Mouse (Mus musculus) CH12.LX (cell line): ENCODE data around the gene Fgfr2. TPM values are rescaled to one million over a fixed set of nuclear protein-coding genes. Genes with fewer than 3 reads are reported as not detected.

Source experiments
- DNase-seq: peaks from one replicate; pipeline ENCODE4 v3.0.0-alpha.2; 2013; ENCODE audit errors: extremely low read depth
- H3K27ac ChIP-seq: 2 replicates; pipeline ENCODE4 v1.5.1; 2012; ENCODE audit warnings: low read depth, mild to moderate bottlenecking, control low read depth, moderate library complexity; ENCODE audit not compliant: insufficient read depth
- H3K27me3 ChIP-seq: replicated peaks from 2 replicates; pipeline ENCODE3; 2012; ENCODE audit warnings: inconsistent platforms
- H3K36me3 ChIP-seq, 2 experiments: replicated peaks in 1 of 2; 2 replicates each; pipeline versions ENCODE3 to v1.6.1; 2012; ENCODE audit warnings: inconsistent platforms in 1 of 2, low read length in 1 of 2, mild to moderate bottlenecking in 1 of 2, mixed read lengths in 1 of 2, moderate library complexity in 1 of 2; ENCODE audit not compliant: control insufficient read depth in 1 of 2, insufficient read depth in 1 of 2
- H3K4me1 ChIP-seq, 2 experiments: 2 replicates each; pipeline ENCODE4 v1.6.1; 2012; ENCODE audit warnings: inconsistent platforms in 1 of 2, moderate library complexity in 1 of 2; ENCODE audit not compliant: insufficient read depth in 2 of 2, control insufficient read depth in 1 of 2
- H3K4me2 ChIP-seq: 2 replicates; pipeline ENCODE4 v1.6.1; 2012; ENCODE audit warnings: low read depth, mild to moderate bottlenecking, control low read depth; ENCODE audit not compliant: poor library complexity, insufficient read depth, severe bottlenecking
- H3K4me3 ChIP-seq, 3 experiments: fragments of 150-350 bp in 1 of 3; sonication (generic) in 1 of 3; replicated peaks in 1 of 3; 2 replicates each; pipeline versions ENCODE3 to v1.5.1; 2011 to 2012; ENCODE audit warnings: low read depth in 2 of 3, low read length in 2 of 3, mild to moderate bottlenecking in 2 of 3, moderate library complexity in 2 of 3, control low read depth in 1 of 3, improper control_type of control experiment in 1 of 3, inconsistent platforms in 1 of 3, mixed read lengths in 1 of 3; ENCODE audit not compliant: poor library complexity in 1 of 3
- H3K79me2 ChIP-seq: replicated peaks from 2 replicates; pipeline ENCODE4 v1.6.1; 2012; ENCODE audit warnings: mild to moderate bottlenecking, moderate library complexity; ENCODE audit not compliant: control insufficient read depth, poor library complexity, insufficient read depth, severe bottlenecking; ENCODE audit errors: extremely low read depth
- H3K9ac ChIP-seq: 2 replicates; pipeline ENCODE4 v1.6.1; 2012; ENCODE audit warnings: low read depth, mild to moderate bottlenecking, control low read depth, moderate library complexity; ENCODE audit not compliant: insufficient read depth
- H3K9me3 ChIP-seq: replicated peaks from 2 replicates; pipeline ENCODE3; 2012; ENCODE audit warnings: low read length, inconsistent platforms, mixed read lengths
- CHD2 ChIP-seq: IDR thresholded peaks from 2 replicates; pipeline ENCODE4 v1.6.1; 2011; ENCODE audit warnings: low read length, improper control_type of control experiment
- CTCF ChIP-seq, 2 experiments: IDR thresholded peaks in 1 of 2; conservative IDR thresholded peaks in 1 of 2; 2 replicates each; pipeline ENCODE4 v1.5.1; 2011 to 2012; ENCODE audit warnings: low read depth in 2 of 2, low read length in 2 of 2, improper control_type of control experiment in 1 of 2, inconsistent platforms in 1 of 2, mild to moderate bottlenecking in 1 of 2, moderate library complexity in 1 of 2
- E2F4 ChIP-seq: IDR thresholded peaks from 2 replicates; pipeline ENCODE4 v1.6.1; 2011; ENCODE audit warnings: low read depth, low read length, improper control_type of control experiment; ENCODE audit not compliant: insufficient replicate concordance
- ELF1 ChIP-seq: IDR thresholded peaks from 2 replicates; pipeline ENCODE4 v1.6.1; 2014; ENCODE audit warnings: low read depth, mild to moderate bottlenecking, inconsistent platforms, low read length, improper control_type of control experiment
- HCFC1 ChIP-seq: IDR thresholded peaks from 2 replicates; pipeline ENCODE4 v1.6.1; 2012; ENCODE audit warnings: low read depth, mild to moderate bottlenecking, inconsistent platforms, low read length, improper control_type of control experiment
- IRF4 ChIP-seq: IDR thresholded peaks from 2 replicates; pipeline ENCODE4 v1.6.1; 2014; ENCODE audit warnings: low read depth, mild to moderate bottlenecking, inconsistent platforms, low read length, improper control_type of control experiment
- JUND ChIP-seq: conservative IDR thresholded peaks from 2 replicates; pipeline ENCODE4 v1.6.1; 2011; ENCODE audit warnings: low read depth, low read length, improper control_type of control experiment
- KAT2A ChIP-seq: IDR thresholded peaks from 2 replicates; pipeline ENCODE4 v1.6.1; 2012; ENCODE audit warnings: low read length, improper control_type of control experiment, inconsistent platforms; ENCODE audit not compliant: insufficient replicate concordance
- MAFK ChIP-seq: IDR thresholded peaks from 2 replicates; pipeline ENCODE4 v1.6.1; 2011; ENCODE audit warnings: low read length, improper control_type of control experiment; ENCODE audit not compliant: insufficient replicate concordance
- MAX ChIP-seq: IDR thresholded peaks from 2 replicates; pipeline ENCODE4 v1.6.1; 2011; ENCODE audit warnings: low read length, improper control_type of control experiment
- MAZ ChIP-seq: IDR thresholded peaks from 2 replicates; pipeline ENCODE4 v1.6.1; 2012; ENCODE audit warnings: low read depth, mild to moderate bottlenecking, inconsistent platforms, low read length, improper control_type of control experiment, moderate library complexity
- MEF2A ChIP-seq: IDR thresholded peaks from 2 replicates; pipeline ENCODE4 v1.6.1; 2014; ENCODE audit warnings: low read depth, mild to moderate bottlenecking, inconsistent platforms, low read length, improper control_type of control experiment, borderline replicate concordance
- MYC ChIP-seq: IDR thresholded peaks from 2 replicates; pipeline ENCODE4 v1.6.1; 2011; ENCODE audit warnings: low read depth, mild to moderate bottlenecking, improper control_type of control experiment, low read length
- NELFE ChIP-seq: IDR thresholded peaks from 2 replicates; pipeline ENCODE4 v1.6.1; 2011; ENCODE audit warnings: low read depth, low read length, improper control_type of control experiment
- PAX5 ChIP-seq: IDR thresholded peaks from 2 replicates; pipeline ENCODE4 v1.6.1; 2012; ENCODE audit warnings: low read length, inconsistent platforms, mixed read lengths
- POLR2A ChIP-seq: IDR thresholded peaks from 2 replicates; pipeline ENCODE4 v1.6.1; 2011; ENCODE audit warnings: low read depth, mild to moderate bottlenecking, improper control_type of control experiment, low read length
- RAD21 ChIP-seq: IDR thresholded peaks from 2 replicates; pipeline ENCODE4 v1.6.1; 2011; ENCODE audit warnings: low read depth, mild to moderate bottlenecking, low read length, improper control_type of control experiment, moderate library complexity
- SMC3 ChIP-seq: IDR thresholded peaks from 2 replicates; pipeline ENCODE4 v1.6.1; 2011; ENCODE audit warnings: low read depth, low read length, improper control_type of control experiment
- TBP ChIP-seq: conservative IDR thresholded peaks from 2 replicates; pipeline ENCODE4 v1.6.1; 2011; ENCODE audit warnings: low read depth, low read length, improper control_type of control experiment
- UBTF ChIP-seq: IDR thresholded peaks from 2 replicates; pipeline ENCODE4 v1.6.1; 2012; ENCODE audit warnings: low read depth, mild to moderate bottlenecking, inconsistent platforms, low read length, improper control_type of control experiment, moderate library complexity
- USF2 ChIP-seq: conservative IDR thresholded peaks from 2 replicates; pipeline ENCODE4 v1.6.1; 2011; ENCODE audit warnings: low read depth, low read length, improper control_type of control experiment
- ZNF384 ChIP-seq: IDR thresholded peaks from 2 replicates; pipeline ENCODE4 v1.6.1; 2012; ENCODE audit warnings: low read depth, low read length, improper control_type of control experiment, inconsistent platforms
- dilution Hi-C: fragments of 300-500 bp; cut with MboI; formaldehyde crosslinking; loops from 2 replicates; pipeline ENCODE4 v1.14.3; 2020; ENCODE audit warnings: low sequenced_read_pairs; ENCODE audit not compliant: extremely low pct_unique_long_range_greater_than_20kb, extremely low pct_ligation_motif_present
- in situ Hi-C: fragments of 300-500 bp; cut with MboI; formaldehyde crosslinking; loops from 3 replicates; pipeline ENCODE4 v1.14.3; 2019; ENCODE audit warnings: low sequenced_read_pairs, low pct_ligation_motif_present, low pct_unique_long_range_greater_than_20kb, mixed read lengths
- polyA plus RNA-seq: library from polyadenylated mRNA; unstranded; fragments of >175 nt; gene quantifications from 2 replicates; pipeline ENCODE4 v1.2.1, GENCODE M21; 2012; ENCODE audit warnings: low read depth; ENCODE audit not compliant: insufficient read length
- total RNA-seq, 2 experiments: library from RNA; depleted of rRNA; stranded (reverse); fragments of 300-350 nt in 1 of 2; fragments of >200 nt in 1 of 2; gene quantifications; 2 replicates each; pipeline ENCODE4 v1.2.3; 2012 to 2014

The Fgfr2 gene
- total and polyA plus RNA-seq, 3 experiments: not detected

GRCm38 (mm10) chr7:130749165-130749564 is 2374.0 kb downstream of the Fgfr2 start:
- no peak for TF ChIP-seq E2F4
- no peak for TF ChIP-seq NELFE
- no peak for TF ChIP-seq JUND
- TF ChIP-seq USF2: no peak
- TF ChIP-seq CTCF (conservative IDR thresholded peaks at IDR 0.05 in 1 of 2, IDR thresholded peaks at IDR 0.05 in 1 of 2; ENCODE audit: low read depth in 2 of 2, low read length in 2 of 2): peak in 1 of 2 experiments; percentile 15; a peak in 1 of 4 replicates
- TF ChIP-seq PAX5: no peak
- TF ChIP-seq ELF1: no peak
- dilution Hi-C loops (no loop called here), in situ Hi-C loops (no loop called here)
- Histone ChIP-seq H3K9ac (no peak overlapping the region), H3K4me2 (no peak overlapping the region), H3K27ac (no peak overlapping the region), H3K9me3 (no peaks in the 10 kb centered on the region), H3K79me2 (no peaks in the 10 kb centered on the region), H3K36me3 (no peaks in the 10 kb centered on the region), H3K4me1 (peaks cover 3% of the 10 kb centered on the region in 2 experiments; a peak in 1 of 4 replicates), H3K4me3 (no peak overlapping the region), H3K27me3 (peaks cover 52% of the 10 kb centered on the region)
- no peak for DNase-seq

DNA sequence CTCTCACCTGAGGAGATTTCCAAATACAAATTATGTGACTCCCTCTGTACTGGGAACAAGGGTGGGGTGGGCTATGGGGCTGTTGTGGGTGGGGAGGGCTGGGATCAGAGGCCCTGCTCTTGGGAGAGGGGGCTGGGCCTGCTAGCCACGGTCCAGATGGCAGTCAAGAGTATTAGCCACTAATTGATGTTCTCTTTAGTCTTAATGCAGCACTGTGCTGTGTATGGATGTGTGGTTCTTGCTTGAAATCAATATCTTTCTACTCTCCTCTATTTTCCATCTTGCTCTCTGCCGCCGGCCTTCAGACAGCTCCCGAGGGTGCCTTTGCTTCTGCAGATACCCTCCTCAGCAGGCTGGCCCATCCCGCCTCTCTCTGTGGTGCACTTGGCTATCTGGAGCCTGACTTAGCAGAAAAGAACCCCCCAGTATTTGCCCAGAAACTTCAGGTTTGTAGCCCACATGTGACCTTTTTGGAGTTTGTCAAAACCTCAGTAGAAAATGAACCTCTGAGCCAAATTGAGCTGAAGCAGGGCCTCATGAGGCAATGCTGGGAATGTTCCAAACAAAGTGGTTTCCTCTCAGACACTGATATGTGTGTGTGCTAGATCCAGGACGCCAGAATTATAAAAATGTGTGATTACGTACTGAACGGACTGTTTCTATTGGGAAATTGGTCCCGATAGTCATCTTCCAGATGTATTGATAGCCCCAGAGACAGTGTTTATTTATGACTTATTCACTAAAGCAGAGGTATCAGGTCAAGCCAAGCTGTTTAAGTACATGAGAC is 2379.7 kb downstream of the Fgfr2 start:
- in situ Hi-C loops (no loop called here), dilution Hi-C loops (no loop called here)
- H3K36me3 ChIP-seq: no peaks in the 10 kb centered on the region
- no peak overlapping the region for H3K27ac ChIP-seq
- no peaks in the 10 kb centered on the region for H3K79me2 ChIP-seq
- no peak overlapping the region for H3K9ac ChIP-seq
- H3K9me3 ChIP-seq: peaks cover 3% of the 10 kb centered on the region
- TF ChIP-seq IRF4: no peak
- no peak for TF ChIP-seq JUND
- no peak for TF ChIP-seq KAT2A
- no peak for TF ChIP-seq UBTF
- no peak for TF ChIP-seq TBP
- no peak for TF ChIP-seq MAX
- no peak for TF ChIP-seq MAZ
- no peak for TF ChIP-seq ZNF384
- TF ChIP-seq MEF2A: no peak
- TF ChIP-seq MAFK: no peak
- TF ChIP-seq POLR2A: no peak
- no peak for TF ChIP-seq RAD21
- no peak for TF ChIP-seq NELFE
- no peak for TF ChIP-seq CHD2
- TF ChIP-seq SMC3: no peak
- TF ChIP-seq HCFC1: no peak
- TF ChIP-seq MYC: no peak
- H3K4me2 ChIP-seq: no peak overlapping the region
- peaks cover 3% of the 10 kb centered on the region in 2 experiments; a peak in 1 of 4 replicates for H3K4me1 ChIP-seq
- no peak for DNase-seq
- peaks cover 51% of the 10 kb centered on the region for H3K27me3 ChIP-seq
- H3K4me3 ChIP-seq: no peak overlapping the region
